Mouse (Mus musculus) left cerebral cortex, adult 8-10 months (tissue): ENCODE data around the gene Zbtb12. TPM values are rescaled to one million over a fixed set of nuclear protein-coding genes. Genes with fewer than 3 reads are reported as not detected.
"Not testable (repeated sequence)": the region's sequence is repeated elsewhere in the genome, so short reads cannot be mapped to it uniquely, and the experiment has no call there.

Source experiments
- DNase-seq, 2 experiments: peaks; one replicate each; pipeline ENCODE4 v3.0.0; 2022; ENCODE audit warnings: low spot score in 2 of 2
- total RNA-seq, 4 experiments: library from RNA; stranded (reverse); gene quantifications; 2 replicates each; pipeline ENCODE4 v1.2.4; 2022

Gene Zbtb12
- 1 to 10 TPM; 8.3 to 9.1 (median 9.0) TPM for total RNA-seq

DNA sequence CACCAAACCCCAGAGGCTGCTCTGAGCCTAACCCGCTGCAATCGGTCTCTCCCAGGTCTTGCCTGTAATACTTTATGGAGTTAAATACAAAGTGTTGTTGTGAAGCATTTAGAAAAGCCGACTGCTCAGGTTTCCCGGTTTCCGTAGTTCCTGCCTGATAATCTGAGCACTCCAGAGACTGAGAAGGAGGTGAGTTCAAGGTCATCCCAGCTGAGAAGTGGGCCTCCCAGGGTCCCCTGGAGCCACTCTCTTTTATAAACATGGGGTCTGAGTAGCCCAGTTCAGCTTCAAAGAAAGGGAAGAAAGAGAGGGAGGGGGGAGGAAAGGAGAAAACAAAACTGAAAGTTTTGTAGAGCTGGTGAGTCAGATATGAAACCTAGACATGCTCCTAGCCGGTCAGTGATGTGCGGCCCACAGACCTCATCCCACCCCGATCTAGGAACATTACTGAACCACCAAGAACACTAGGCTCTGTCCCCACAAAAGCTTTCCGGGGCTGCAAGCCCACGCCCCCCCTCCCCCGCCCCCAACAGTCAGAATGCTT, at the start of gene Zbtb12:
Zbtb12 (plus strand) TSS at position 148 of the 544 bp plus-strand sequence.
- DNase-seq = no peak

DNA sequence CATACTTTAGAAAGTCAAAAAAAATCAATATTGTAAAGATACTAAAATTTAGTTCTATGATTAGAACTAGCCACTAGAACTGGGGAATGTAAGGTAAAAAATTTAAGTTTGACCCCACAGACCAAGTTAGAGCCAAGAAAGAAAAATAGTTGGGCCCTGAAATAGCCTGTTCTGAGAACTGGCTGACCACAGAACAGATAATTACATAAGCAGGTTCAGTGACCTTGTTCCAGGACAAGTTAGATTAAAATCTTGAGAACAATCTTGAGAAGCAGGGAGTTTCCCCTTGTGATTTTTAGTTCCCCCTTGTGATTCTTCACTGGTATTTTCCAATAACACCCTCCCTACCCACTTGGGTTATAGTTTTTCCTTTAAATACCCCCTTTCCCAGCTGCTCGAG, 48.5 kb upstream of the Zbtb12 start:
- not testable (repeated sequence) for DNase-seq

DNA sequence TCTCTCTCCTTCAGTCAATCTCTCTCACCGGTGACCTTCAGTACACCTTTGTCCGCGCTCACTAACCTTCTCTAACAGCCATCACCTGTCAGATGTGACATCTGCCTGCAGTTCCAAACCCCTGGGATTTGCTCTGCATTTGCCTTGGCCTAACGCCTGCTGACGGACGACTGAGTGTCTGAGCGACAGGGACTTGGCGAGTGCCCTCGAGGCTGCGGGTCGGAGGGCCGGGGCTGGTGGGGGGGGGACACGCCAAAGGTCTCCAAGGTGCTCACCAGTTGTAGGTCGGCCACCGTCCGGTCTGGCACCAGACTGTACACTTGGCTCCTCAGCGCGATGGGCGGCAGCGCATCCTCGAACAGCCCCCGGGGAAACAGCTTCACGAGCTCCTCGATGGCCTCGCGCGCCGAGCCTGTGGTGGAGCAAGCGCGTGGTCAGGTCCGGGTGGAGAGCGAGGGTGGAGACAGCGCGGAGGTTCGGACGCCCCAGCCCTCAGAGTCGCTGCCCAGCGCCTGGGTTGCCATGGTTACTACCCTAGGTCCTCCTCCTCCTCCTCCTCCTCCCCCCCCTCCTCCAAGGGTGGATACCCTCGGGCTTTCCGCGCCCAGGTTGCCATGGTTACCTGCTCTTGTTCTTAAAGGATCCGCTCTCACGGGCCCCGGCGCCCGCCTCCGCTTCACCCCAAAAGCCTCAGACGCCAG, 43.0 kb upstream of the Zbtb12 start:
- DNase-seq = no peak

DNA sequence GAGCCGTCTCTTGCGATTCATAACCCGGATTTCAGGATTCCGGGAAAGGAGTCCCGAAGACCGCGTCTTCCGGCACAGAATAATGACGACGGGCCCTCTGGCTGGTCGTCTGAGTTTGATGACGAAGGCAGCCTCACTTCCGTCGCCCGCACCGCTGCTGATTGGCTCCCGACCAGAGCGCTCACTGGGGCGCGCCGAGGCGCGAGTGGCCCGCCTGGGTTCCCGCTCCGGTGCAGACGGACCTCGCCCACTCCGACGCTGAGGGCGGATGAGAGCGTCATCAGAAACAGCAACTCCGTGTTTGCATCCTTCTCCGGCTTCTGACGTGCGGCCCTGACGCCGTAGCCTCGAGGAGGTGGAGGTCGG, 42.4 kb upstream of the Zbtb12 start, which contains the start of the genes Stk19 and Dxo:
Stk19 (minus strand) TSS at position 90 of the 366 bp plus-strand sequence.
Dxo (plus strand) TSS at position 164 of the 366 bp plus-strand sequence.
- DNase-seq = peak; percentile 92 to 97

DNA sequence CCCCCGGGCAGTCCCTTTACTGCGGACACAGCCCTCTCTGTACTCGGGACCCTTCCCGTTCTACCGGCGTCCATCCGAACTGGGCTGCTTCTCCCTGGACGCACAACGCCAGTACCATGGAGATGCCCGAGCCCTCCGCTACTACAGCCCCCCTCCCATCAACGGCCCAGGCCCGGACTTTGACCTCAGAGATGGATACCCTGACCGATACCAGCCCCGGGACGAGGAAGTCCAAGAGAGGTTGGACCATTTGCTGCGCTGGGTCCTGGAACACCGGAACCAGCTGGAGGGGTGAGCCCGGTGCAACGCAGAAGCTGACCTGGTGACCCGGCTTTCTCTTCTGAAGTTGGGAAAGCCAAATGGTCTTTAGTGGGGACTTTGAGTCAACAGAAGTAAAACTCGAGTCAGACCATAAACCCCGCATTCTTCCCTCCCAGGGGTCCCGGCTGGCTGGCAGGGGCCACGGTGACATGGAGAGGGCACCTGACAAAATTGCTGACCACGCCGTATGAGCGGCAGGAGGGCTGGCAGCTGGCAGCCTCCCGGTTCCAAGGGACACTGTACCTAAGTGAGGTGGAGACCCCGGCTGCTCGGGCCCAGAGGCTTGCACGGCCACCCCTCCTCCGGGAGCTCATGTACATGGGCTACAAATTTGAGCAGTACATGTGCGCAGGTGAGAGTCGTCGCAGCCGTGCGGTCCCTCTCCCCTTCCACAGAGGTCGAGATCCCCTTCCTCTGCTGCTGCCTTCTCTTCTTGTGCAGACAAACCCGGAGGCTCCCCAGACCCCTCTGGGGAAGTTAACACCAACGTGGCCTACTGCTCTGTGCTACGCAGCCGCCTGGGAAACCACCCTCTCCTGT, 41.6 kb upstream of the Zbtb12 start:
- DNase-seq = no peak

DNA sequence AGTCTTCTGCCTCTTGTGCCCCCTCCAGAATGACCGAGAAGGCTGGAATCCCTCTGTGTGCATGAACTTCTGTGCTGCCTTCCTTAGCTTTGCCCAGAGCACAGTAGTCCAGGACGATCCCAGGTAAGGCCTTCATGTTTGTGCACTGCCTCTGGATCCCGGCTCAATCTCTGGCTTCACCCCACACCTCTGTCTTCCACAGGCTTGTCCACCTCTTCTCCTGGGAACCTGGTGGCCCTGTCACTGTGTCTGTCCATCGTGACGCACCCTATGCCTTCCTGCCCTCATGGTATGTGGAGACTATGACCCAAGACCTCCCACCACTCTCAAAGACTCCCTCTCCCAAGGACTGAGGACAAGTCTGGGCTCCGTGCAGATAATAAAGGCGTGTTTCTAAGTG, 40.5 kb upstream of the Zbtb12 start:
- no peak for DNase-seq

DNA sequence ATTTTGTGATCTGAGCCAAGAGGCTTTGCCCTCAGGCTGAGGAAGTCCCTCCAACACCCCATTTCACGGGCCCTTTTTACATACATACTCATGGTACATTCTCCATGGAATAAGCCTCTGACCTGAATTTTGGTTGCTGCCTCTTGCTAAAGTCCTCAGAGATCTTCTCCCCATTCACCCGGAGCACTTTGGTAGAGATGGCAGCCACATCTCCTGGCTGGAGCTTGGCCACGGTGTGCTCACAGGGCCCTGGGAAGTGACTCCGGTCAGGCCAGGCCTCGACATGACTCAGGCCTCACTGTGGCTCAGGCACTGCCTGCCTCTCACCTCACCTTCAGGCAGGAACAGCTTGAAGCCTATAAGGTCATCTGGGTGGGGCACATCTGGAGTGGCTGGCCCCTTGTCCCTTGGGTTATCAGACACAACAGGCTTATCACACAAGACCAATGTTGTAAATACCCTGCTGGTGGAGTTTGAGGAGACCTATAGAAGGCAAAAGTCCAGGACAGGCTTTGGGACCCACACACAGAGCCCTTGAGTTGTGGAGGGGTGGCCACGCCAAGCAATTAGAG, 38.5 kb upstream of the Zbtb12 start:
- no peak for DNase-seq

DNA sequence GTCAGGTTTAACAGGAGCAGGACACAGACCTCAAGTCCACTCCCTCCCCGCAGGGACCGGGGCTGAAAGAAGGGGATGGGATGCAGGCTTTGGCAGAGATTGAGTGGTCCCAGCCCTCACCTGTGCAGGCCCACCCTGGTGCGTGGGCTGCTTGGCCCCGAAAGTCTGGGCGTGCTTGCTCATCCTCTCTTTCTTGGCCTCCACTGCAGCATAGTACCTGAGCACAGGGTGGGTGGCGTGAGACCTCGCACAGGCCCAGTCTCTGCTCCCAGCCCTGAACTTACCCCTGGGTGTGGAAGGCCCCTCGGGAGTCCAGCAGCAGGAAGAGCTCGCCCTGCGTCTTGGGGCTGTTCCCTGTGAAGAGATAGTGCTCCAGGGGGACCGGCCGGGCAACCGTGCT, 34.4 kb upstream of the Zbtb12 start:
- no peak for DNase-seq

DNA sequence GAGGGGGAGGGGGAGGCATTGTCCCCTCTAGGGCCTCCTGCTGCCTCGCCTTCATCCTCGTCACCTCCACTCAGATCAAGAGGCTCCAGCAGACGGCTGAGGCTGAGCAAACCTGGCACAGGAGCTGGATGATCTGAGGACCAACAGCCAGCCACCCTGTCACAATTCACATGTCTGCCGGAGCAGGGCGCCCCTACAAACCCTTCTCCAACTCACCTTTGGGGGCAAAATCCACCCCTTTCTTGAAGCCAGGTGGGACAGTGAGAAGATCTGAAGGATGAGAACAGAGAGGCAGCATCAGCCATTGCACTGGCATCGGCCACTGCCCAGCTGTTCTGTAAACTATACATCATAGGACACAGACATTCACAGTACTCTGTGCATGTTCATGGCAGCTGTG, 32.1 kb upstream of the Zbtb12 start:
- no peak for DNase-seq

DNA sequence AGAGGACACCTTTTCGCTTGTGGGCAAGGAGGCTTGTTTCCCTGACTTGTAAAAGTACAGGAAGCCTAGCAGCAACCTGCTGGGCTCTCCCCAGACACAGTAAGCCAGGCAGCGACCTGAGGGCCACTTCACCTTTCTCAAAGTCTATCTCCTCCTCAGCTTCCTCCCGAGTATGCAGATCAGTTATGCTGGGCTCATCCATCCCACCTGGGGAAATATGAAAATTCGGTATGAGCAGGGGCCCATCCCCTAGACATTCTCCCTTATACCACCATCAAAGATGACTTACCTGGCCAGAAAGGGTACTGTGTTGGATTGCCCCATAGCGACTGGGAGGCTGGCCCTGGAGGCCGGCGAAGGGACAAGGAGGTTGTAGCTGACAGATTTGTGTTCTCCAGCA, 31.7 kb upstream of the Zbtb12 start:
- DNase-seq = no peak

DNA sequence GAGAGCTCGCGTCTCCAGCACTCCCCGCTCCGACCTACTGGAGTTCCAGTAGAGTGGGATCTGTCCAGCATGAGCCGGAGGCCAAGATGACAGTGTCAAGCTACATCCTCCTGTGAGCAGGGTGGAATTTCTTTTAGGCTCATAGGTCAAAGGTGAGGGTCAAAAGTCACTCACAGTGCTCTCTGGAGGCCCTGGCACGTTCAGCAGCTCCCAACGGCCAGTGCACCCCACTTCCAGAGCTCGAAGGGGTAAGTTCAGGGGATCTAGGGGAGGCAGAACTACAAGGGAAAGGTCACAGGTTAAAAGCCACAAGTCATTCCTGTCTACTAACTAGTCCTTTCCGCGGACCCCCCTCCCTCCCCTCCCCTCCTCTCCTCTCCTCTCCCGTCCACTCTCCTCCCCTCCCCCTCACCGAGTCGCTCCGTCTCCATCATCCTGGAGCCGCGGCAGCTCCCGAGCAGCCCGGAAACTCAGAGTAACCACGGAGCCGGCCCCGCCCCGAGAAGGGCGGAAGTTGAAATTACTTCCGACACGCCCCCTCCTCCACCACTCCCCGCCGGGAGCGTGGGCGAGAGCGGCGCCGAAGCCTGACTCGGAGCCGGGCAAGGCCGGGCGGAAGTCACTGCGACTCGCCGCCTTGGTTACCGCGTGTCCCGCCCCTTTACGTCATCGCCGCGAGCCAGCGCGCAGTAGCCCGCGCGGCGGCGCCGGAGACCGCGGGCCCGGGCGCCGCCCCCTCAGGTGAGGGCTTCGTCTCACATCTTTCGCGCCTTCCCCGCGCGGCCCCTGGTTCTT, 29.4 kb upstream of the Zbtb12 start, which contains the start of the genes Skiv2l and Nelfe:
Skiv2l (minus strand) TSS at position 489 of the 795 bp plus-strand sequence.
Nelfe (plus strand) TSS at position 670 of the 795 bp plus-strand sequence.
- DNase-seq = peak; percentile 87 to 97

DNA sequence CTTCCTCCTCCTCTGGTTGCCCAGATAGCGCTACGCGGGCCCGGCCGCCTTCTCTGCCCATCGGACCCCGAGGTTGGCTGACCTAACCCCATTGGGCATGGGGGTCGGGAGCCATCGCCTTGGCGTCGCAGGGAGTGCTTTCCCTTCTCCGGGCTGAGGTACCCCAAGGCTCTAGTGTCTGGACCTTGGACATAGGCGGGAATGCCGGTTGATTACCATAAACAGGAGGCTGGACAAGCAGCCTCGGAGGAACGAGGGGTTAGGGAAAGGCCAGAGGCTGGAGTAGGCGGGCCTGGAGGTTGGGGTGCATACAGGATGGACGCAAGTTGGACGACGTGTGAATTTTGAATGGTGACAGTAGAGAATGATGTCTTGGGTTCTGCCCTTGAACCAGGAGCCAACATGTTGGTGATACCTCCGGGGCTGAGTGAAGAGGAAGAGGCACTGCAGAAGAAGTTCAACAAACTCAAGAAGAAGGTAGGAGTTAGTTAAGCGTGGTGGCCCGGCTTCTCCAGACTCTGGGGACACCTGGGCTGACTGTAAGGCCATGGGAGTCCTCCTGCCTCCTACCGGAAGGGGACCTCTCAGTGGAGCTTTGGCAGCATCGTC, 28.7 kb upstream of the Zbtb12 start:
- no peak for DNase-seq

DNA sequence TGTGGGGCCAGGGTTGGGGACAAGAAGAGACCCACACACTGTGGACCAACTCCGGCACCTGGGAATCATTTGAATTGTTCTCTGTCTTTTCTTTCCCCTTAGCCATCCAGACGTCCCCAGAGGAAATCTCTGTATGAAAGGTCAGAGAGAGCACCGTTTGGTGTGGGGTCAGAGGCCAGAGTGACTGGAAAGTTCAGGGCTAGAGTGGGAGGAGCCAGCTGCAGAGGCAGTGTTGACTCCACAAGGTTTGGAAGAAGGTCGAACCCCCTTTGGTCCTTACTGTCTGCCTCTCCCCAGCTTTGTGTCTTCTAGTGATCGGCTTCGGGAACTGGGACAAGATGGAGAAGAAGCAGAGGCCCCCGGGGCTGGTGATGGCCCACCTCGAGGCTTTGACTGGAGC, 25.8 kb upstream of the Zbtb12 start:
- DNase-seq = no peak

DNA sequence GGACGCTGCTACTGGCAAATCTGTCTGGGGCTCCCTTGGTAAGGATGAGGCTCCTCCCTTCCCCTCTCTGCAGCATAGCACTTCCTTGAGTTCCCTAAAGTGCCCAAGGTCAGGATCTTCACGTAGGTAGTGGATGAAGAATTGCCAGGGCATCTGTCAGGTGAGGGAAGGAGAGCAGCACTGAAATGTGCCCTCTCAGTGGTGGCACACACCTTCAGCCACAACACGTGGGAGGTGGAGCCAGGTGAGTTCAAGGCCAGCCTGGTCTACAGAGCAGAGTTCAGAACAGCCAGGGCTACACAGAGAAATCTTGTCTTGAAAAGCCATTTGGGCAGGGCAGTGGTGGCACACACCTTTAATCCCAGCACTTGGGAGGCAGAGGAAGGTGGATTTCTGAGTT, 24.5 kb upstream of the Zbtb12 start:
- DNase-seq = no peak

DNA sequence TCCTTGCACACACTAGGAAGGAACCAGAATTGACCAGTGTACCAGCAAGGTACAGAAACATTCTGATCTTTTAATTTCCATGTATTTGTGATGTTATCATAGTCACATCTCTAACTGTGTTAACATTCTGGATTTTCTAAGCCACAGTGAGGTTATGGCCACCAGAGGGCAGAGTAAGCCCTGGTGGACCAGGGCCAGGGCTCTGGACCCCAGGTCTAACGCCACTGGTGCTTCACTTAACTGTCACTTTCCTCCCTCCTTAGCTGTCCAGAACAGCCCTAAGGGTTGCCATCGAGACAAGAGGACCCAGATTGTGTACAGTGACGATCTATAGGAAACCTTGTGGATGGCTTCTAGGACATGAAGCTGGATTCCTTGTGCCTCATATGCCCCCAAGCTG, 23.5 kb upstream of the Zbtb12 start:
- no peak for DNase-seq

DNA sequence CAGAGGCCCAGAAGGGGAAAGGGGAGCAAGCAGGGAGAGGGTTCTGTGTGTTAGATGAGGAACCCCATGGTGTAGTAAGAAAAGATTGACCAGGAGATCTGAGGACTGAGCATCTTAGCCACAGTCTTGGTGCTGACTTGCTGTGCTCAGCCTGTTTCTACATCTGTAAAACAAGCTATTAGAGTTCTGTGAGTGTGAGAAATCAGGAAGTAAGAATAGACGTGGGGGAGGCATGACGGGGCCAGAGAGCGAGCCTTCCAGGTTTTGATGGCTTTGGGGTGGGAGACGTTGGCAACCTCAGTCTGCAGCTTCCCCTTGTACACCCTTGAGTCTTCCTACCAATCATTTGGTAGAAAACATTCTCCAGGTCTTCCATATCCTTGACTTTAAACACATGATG, 20.6 kb upstream of the Zbtb12 start:
- DNase-seq = no peak

DNA sequence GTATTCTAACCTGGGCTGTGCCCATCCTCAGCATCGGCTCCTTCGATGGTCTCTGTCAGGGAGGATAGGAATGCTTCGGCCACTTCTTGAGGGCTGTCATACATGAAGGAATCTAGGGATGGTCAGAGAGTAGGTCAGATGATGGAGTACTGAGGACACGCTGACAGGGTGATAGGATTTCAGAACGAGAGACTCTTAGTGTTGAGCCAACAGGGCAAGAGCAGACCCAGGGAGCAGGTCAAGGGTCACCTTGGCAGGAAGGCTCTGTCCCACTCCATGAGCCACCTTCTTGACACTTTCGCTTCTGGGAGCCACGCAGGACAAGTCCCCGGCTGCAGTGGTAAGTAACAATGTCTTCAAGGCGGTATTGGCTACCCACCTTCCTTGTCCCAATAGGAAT, 18.8 kb upstream of the Zbtb12 start:
- DNase-seq = no peak

DNA sequence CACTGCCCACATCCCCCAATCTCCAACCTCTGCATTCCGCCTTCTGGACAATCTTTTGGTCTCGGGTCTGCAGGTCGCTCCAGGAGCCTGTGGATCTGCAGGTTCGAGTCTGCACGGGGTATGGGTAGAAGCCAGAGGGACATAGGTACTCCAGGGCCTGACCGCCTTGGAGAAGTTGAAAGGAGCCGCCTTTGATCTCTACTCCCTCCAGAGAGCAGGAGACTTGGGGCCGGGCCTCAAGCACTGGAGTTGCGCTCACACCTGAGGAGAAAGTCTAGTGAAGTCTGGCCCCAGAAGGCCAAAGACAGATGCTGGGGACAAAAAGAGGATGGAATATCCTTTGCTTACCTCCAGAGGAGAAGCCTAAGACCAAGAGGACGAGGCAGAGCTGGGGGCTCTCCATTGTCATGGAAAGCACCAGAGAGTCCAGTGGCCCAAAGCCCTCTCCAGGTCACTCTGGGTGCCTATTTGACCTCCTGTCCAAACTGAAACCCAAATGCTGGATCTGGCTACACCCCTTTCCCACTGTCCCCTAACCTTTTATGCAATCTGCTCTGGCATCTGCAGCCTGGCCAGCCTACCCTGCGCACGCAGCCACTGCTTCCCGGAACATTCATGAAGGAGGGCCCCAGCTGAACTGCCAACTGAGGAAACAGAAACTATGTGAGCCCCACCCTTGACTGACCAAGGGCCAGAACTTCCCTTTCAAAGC, 17.4 kb upstream of the Zbtb12 start:
- no peak for DNase-seq

DNA sequence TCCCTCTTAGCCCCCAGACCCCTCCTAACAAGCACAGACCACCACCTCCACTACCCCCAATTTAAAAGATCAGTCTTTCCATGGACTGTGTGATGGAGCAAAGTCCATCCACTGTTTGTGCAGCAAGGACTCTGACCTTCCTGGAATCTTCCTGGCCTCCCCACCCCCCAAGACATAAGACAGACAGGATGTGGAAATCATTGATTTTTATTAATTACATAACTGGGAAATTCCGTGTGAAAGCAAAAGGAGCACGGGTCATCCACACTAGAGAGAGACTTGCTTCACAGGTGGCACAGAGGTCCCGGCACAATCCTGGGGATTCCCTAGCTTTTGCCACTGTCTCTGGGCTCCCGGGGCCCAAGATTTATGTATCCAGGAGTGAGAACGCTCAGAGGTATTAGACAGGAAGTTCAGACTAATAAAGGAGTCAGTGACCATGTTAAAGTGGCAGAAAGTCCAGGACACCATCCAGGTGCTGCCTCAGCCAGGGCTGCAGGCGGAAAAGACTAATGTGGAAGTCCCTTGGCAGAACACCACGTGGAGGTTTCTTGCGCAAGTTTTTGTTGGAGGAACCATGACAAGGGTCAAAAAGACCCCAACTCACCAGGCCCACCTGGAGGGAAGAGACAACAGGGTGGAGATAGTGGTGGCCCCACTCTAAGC, 16.7 kb upstream of the Zbtb12 start, which contains the start of gene Cfb:
Cfb (minus strand) TSS at position 103 of the 666 bp plus-strand sequence.
- DNase-seq = no peak
